Mouse (Mus musculus): Measurements from ENCODE around the gene Nhsl2. TPM values are rescaled to one million over a fixed set of nuclear protein-coding genes. Genes with fewer than 3 reads are reported as not detected.

Gene Nhsl2
- polyA plus RNA-seq, 1 experiment from 2014 or later: 1.1 TPM

DNA sequence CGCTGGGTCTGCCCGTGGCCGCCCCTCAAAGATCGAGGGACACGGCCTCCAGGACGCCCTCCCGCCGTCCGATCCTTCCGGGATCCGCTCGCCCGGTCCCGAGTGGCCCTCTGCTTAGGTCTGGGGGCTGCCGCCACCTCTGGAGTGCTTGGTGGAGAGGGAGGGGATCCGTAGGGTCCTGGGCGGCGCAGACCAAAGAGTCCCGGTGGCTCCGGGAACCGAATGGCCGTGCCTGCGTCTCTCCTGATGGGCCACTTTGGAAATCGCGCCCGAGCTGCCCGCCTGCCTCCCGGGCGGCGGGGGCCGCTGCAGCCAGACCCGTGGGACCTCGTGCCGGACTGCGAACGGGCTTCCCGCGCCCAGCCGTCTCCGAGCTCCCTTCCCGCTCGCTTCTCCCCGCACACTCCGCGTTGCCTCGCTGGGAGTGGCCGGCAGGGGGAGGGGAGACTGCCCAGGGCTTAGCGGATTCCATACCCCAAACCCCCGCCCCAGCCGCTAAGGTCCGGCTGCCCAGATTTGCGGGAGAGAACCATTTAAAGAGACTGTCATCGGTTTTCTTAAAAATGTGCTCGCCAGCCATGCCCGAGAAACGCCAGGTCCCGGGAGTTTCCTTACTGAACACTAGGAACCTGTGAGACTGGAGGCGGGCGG, 841 bp downstream of the Nhsl2 start:
- H3K9ac ChIP-seq (replicated peaks): 0 out of 2 replicates have a peak overlapping the region, but pooled peaks have one; percentile 30
- ATAC-seq: no peak

GRCm38 (mm10) chrX:101851566-101852354, 2.6 kb downstream of the Nhsl2 start:
- ATAC-seq (no peak), DNase-seq (no peak)
- no peaks in the 10 kb centered on the region for H3K36me3 ChIP-seq (replicated peaks; ENCODE audit: insufficient read depth, low read length)
- TF ChIP-seq EP300 (IDR thresholded peaks at IDR 0.05; ENCODE audit: low read depth) (no peak), CTCF (IDR thresholded peaks at IDR 0.05; ENCODE audit: low read depth) (no peak)
- no peaks in the 10 kb centered on the region for H3K4me1 ChIP-seq (ENCODE audit: insufficient read depth)
- no peak overlapping the region for H3K27ac ChIP-seq (ENCODE audit: low read depth)
- no peak overlapping the region for H3K9ac ChIP-seq (replicated peaks)
- H3K9me3 ChIP-seq (ENCODE audit: low read length): no peaks in the 10 kb centered on the region
- no peak overlapping the region for H3K4me3 ChIP-seq (ENCODE audit: low read depth, low read length)
- H3K4me2 ChIP-seq (ENCODE audit: low read depth, low read length): no peak overlapping the region
- peaks cover 53% of the 10 kb centered on the region for H3K27me3 ChIP-seq (ENCODE audit: insufficient read depth, low read length)
- WGBS (ENCODE audit: insufficient replicate concordance): 59% methylated on average over 7 of the region's 7 CpGs

More for the DNA sequence above, 841 bp downstream of the Nhsl2 start:
- Histone ChIP-seq H3K36me3 (replicated peaks; ENCODE audit: insufficient read depth, low read length) (no peaks in the 10 kb centered on the region), H3K9me3 (ENCODE audit: low read length) (no peaks in the 10 kb centered on the region), H3K4me2 (ENCODE audit: low read depth, low read length) (peak overlapping the region; percentile 69), H3K4me3 (ENCODE audit: low read depth, low read length) (peak overlapping the region; percentile 37), H3K4me1 (ENCODE audit: insufficient read depth) (no peaks in the 10 kb centered on the region), H3K27ac (ENCODE audit: low read depth) (no peak overlapping the region), H3K27me3 (ENCODE audit: insufficient read depth, low read length) (peaks cover 57% of the 10 kb centered on the region)
- DNase-seq: peak; percentile 14
- WGBS (ENCODE audit: insufficient replicate concordance): 29% methylated on average over 46 of the region's 59 CpGs
- TF ChIP-seq EP300 (IDR thresholded peaks at IDR 0.05; ENCODE audit: low read depth) (no peak), CTCF (IDR thresholded peaks at IDR 0.05; ENCODE audit: low read depth) (no peak)

DNA sequence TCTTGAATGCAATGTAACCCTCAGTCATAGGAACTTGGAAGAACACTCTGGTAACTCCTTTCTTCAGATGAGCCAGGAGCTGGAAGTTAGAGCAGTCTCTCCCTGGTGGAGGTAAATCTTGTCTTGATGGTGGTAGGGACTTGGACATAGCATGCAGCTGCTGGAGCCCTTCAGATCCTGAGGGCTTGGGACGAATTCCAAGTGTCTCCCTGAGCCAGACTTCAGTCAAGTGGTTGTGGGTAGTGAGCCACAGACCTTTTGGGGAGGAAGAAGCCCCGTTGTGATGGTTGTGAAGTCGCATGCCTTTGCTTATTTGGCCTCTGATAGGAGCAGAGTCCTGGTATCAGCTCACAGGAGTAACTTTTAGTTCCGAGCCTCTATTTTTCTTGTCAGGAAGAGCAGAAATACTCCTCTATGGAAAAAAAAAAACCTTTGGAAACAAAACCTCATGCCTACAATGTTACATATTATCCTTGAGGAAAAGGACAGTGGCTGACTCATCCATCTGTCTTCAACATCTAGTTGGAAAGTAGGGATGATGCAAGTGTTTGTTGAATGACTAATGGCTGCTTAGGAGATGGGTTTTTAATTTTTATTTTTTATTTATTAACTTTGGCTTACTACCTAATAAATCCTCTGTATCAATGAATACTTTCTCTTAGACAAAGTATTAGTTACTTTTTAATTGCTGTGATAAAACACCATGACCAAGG, 14.6 kb downstream of the Nhsl2 start:
- ATAC-seq (no peak), DNase-seq (no peak)
- Histone ChIP-seq H3K9ac (replicated peaks) (no peak overlapping the region), H3K27me3 (ENCODE audit: insufficient read depth, low read length) (peaks cover 14% of the 10 kb centered on the region; the same call in 1 of the 2 replicates), H3K4me3 (ENCODE audit: low read depth, low read length) (no peak overlapping the region), H3K4me2 (ENCODE audit: low read depth, low read length) (no peak overlapping the region), H3K27ac (ENCODE audit: low read depth) (no peak overlapping the region), H3K36me3 (replicated peaks; ENCODE audit: insufficient read depth, low read length) (no peaks in the 10 kb centered on the region), H3K4me1 (ENCODE audit: insufficient read depth) (no peaks in the 10 kb centered on the region), H3K9me3 (ENCODE audit: low read length) (no peaks in the 10 kb centered on the region)
- 53% methylated on average over 4 of the region's 4 CpGs for WGBS (ENCODE audit: insufficient replicate concordance)
- TF ChIP-seq CTCF (IDR thresholded peaks at IDR 0.05; ENCODE audit: low read depth) (no peak), EP300 (IDR thresholded peaks at IDR 0.05; ENCODE audit: low read depth) (no peak)

DNA sequence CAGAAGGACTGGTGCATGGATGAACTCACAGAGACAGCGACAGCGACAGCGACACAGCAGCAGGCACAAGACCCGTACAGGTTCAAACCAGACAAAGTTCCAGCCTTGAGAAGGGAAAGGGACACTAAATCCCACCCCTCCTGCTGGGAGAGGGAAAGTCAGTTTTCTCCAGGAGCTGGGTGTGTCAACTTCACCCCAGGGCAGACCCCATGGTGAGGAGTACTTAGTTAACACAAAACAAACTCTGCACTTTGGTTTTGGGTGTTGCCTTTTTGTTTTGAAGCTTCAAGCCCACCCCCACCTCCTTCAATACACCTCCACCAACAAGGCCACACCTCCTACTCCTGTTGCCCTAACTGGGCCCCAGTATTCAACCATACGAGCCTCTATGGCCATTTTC, 15.6 kb downstream of the Nhsl2 start:
- DNase-seq: no peak
- no peak for ATAC-seq
- Histone ChIP-seq H3K36me3 (replicated peaks; ENCODE audit: insufficient read depth, low read length) (no peaks in the 10 kb centered on the region), H3K27me3 (ENCODE audit: insufficient read depth, low read length) (peaks cover 11% of the 10 kb centered on the region; the same call in 1 of the 2 replicates), H3K4me3 (ENCODE audit: low read depth, low read length) (no peak overlapping the region), H3K4me1 (ENCODE audit: insufficient read depth) (no peaks in the 10 kb centered on the region), H3K9ac (replicated peaks) (no peak overlapping the region), H3K4me2 (ENCODE audit: low read depth, low read length) (no peak overlapping the region), H3K27ac (ENCODE audit: low read depth) (no peak overlapping the region), H3K9me3 (ENCODE audit: low read length) (no peaks in the 10 kb centered on the region)
- TF ChIP-seq EP300 (IDR thresholded peaks at IDR 0.05; ENCODE audit: low read depth): no peak
- TF ChIP-seq CTCF (IDR thresholded peaks at IDR 0.05; ENCODE audit: low read depth): no peak
- 59% methylated on average over 5 of the region's 5 CpGs for WGBS (ENCODE audit: insufficient replicate concordance)

GRCm38 (mm10) chrX:101874147-101874546, 25.0 kb downstream of the Nhsl2 start:
- Histone ChIP-seq H3K4me1 (ENCODE audit: insufficient read depth) (no peaks in the 10 kb centered on the region), H3K36me3 (replicated peaks; ENCODE audit: insufficient read depth, low read length) (no peaks in the 10 kb centered on the region), H3K4me2 (ENCODE audit: low read depth, low read length) (no peak overlapping the region), H3K9me3 (ENCODE audit: low read length) (no peaks in the 10 kb centered on the region), H3K27me3 (ENCODE audit: insufficient read depth, low read length) (no peaks in the 10 kb centered on the region), H3K9ac (replicated peaks) (no peak overlapping the region), H3K4me3 (ENCODE audit: low read depth, low read length) (no peak overlapping the region), H3K27ac (ENCODE audit: low read depth) (no peak overlapping the region)
- WGBS (ENCODE audit: insufficient replicate concordance): 48% methylated on average over 3 of the region's 3 CpGs
- no peak for DNase-seq
- TF ChIP-seq CTCF (IDR thresholded peaks at IDR 0.05; ENCODE audit: low read depth) (no peak), EP300 (IDR thresholded peaks at IDR 0.05; ENCODE audit: low read depth) (no peak)
- ATAC-seq: no peak

- no peaks in the 10 kb centered on the region for H3K36me3 ChIP-seq (replicated peaks; ENCODE audit: insufficient read depth, low read length)
- no peak overlapping the region for H3K4me3 ChIP-seq (ENCODE audit: low read depth, low read length)
- WGBS (ENCODE audit: insufficient replicate concordance): 44% methylated on average over 2 of the region's 2 CpGs
- no peak overlapping the region for H3K4me2 ChIP-seq (ENCODE audit: low read depth, low read length)
- TF ChIP-seq EP300 (IDR thresholded peaks at IDR 0.05; ENCODE audit: low read depth): no peak
- no peak for TF ChIP-seq CTCF (IDR thresholded peaks at IDR 0.05; ENCODE audit: low read depth)
- H3K9me3 ChIP-seq (ENCODE audit: low read length): no peaks in the 10 kb centered on the region
- DNase-seq (no peak), ATAC-seq (no peak)
- no peaks in the 10 kb centered on the region for H3K27me3 ChIP-seq (ENCODE audit: insufficient read depth, low read length)
- H3K9ac ChIP-seq (replicated peaks): no peak overlapping the region
- no peaks in the 10 kb centered on the region for H3K4me1 ChIP-seq (ENCODE audit: insufficient read depth)
- no peak overlapping the region for H3K27ac ChIP-seq (ENCODE audit: low read depth)
These were observed 25.7 kb downstream of the Nhsl2 start for GRCm38 (mm10) chrX:101874901-101875300.

Measured in liver, postnatal 0 days (tissue).